Mouse (Mus musculus) ES-Bruce4 (cell line): ENCODE results near the gene Pex16. TPM values are rescaled to one million over a fixed set of nuclear protein-coding genes. Genes with fewer than 3 reads are reported as not detected.
A peak's percentile ranks its signal among the peaks of the same experiment; 100 is the strongest.

Experiments
- H3K27ac ChIP-seq: 2 replicates; pipeline ENCODE4 v1.5.1; 2012; ENCODE audit warnings: low read length, inconsistent platforms; ENCODE audit not compliant: insufficient read depth
- H3K27me3 ChIP-seq: 2 replicates; pipeline ENCODE4 v1.6.1; 2012; ENCODE audit warnings: mild to moderate bottlenecking, low read length, inconsistent platforms; ENCODE audit not compliant: control insufficient read depth, poor library complexity, insufficient read depth, severe bottlenecking
- H3K36me3 ChIP-seq: 2 replicates; pipeline ENCODE4 v1.6.1; 2012; ENCODE audit warnings: inconsistent platforms, mild to moderate bottlenecking, low read length, moderate library complexity; ENCODE audit not compliant: control insufficient read depth, poor library complexity, insufficient read depth, severe bottlenecking
- H3K4me1 ChIP-seq: one replicate; pipeline ENCODE4 v1.8.1; 2011; ENCODE audit warnings: low read length; ENCODE audit not compliant: control insufficient read depth, insufficient read depth
- H3K4me3 ChIP-seq: 2 replicates; pipeline ENCODE4 v1.5.1; 2011; ENCODE audit warnings: low read depth, mild to moderate bottlenecking, low read length
- H3K9ac ChIP-seq: 2 replicates; pipeline ENCODE4 v1.6.1; 2012; ENCODE audit warnings: low read depth, mild to moderate bottlenecking, inconsistent platforms; ENCODE audit not compliant: poor library complexity, severe bottlenecking
- H3K9me3 ChIP-seq: replicated peaks from 2 replicates; pipeline ENCODE4 v1.6.1; 2012; ENCODE audit warnings: mild to moderate bottlenecking, low read length, inconsistent platforms; ENCODE audit not compliant: control insufficient read depth, poor library complexity, insufficient read depth, severe bottlenecking
- CTCF ChIP-seq: IDR thresholded peaks from one replicate; pipeline ENCODE4 v1.8.1; 2011; ENCODE audit warnings: low read depth, low read length
- EP300 ChIP-seq: IDR thresholded peaks from 2 replicates; pipeline ENCODE4 v1.6.1; 2011; ENCODE audit warnings: low read depth, low read length; ENCODE audit not compliant: insufficient read depth
- POLR2A ChIP-seq: IDR thresholded peaks from one replicate; pipeline ENCODE4 v1.8.1; 2011; ENCODE audit warnings: low read length; ENCODE audit not compliant: insufficient read depth
- polyA plus RNA-seq: library from polyadenylated mRNA; stranded (reverse); fragments of >200 nt; gene quantifications from 2 replicates; pipeline ENCODE4 v1.2.4, GENCODE M21; 2011; ENCODE audit warnings: low read depth; ENCODE audit not compliant: missing spikeins, insufficient read depth, insufficient read length

Gene Pex16
- polyA plus RNA-seq, 1 experiment: 7.9 TPM

DNA sequence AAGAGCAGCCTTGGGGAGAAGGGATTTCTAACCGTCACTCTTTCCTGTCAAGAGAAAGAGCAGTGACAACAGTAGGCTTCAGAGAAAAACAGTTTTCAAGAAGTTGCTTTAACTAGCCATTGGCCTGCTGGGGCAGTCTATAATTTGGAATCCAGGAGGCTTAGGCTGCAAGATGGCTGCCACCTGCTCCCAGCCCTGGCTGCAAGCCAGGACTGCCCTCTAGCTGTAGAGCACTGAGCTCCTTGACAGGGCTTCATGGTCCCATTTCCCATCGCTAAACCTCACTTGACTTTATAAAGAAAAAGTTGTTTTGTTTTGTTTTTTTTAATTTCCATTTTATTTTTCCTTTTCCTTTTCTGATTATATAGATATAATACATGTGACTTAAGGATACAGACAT lies 43.1 kb upstream of the Pex16 start:
- Histone ChIP-seq H3K36me3 (no peaks in the 10 kb centered on the region), H3K27me3 (no peaks in the 10 kb centered on the region), H3K4me1 (no peaks in the 10 kb centered on the region), H3K9ac (no peak overlapping the region), H3K9me3 (no peaks in the 10 kb centered on the region), H3K4me3 (no peak overlapping the region), H3K27ac (no peak overlapping the region)
- no peak for TF ChIP-seq EP300
- TF ChIP-seq CTCF: peak; percentile 78
- TF ChIP-seq POLR2A: no peak

DNA sequence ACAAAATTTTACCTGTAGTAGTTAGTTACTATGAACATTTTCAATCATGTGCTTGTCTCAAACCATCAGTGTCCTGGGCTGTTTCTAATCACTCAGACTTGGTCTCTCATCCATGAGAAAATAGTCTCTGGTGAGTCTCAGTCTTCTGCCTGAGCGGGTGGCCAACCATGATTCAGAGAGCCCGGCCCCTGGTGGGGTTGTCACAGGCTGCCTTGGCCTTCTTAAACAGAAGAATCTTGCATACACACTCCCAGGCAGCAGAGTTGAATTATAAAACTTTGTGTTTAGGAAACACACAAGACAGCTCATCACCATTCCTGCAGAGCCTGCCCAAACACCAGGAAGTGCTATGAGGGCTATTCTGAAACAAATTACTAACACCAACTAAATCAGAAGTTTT lies 42.6 kb upstream of the Pex16 start:
- Histone ChIP-seq H3K4me1 (no peaks in the 10 kb centered on the region), H3K27ac (no peak overlapping the region), H3K9me3 (no peaks in the 10 kb centered on the region), H3K36me3 (no peaks in the 10 kb centered on the region), H3K4me3 (no peak overlapping the region), H3K9ac (no peak overlapping the region), H3K27me3 (no peaks in the 10 kb centered on the region)
- TF ChIP-seq CTCF: no peak
- TF ChIP-seq EP300: no peak
- no peak for TF ChIP-seq POLR2A

DNA sequence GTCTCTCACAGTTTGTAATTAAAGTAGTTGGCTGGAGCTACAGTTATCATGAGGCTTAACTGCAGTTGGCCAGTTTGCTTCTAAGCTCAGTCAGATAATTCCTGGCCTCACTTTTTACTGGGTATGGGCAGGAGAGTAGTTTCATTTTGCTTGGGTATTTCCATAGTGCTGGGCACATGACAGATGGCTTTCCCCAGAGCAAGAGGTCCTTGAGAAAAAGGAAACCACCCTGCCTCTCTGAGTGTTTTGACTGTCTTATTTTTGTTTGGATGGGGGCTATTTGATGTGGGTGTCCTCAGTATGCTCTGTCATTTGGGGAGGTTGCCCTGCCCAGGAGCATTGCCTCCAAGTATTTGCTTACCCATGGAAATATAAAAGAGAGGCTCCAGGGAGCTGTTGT lies 32.1 kb upstream of the Pex16 start:
- Histone ChIP-seq H3K9me3 (no peaks in the 10 kb centered on the region), H3K36me3 (no peaks in the 10 kb centered on the region), H3K27me3 (no peaks in the 10 kb centered on the region), H3K4me3 (no peak overlapping the region), H3K9ac (no peak overlapping the region), H3K4me1 (no peaks in the 10 kb centered on the region), H3K27ac (no peak overlapping the region)
- no peak for TF ChIP-seq CTCF
- TF ChIP-seq POLR2A: no peak
- TF ChIP-seq EP300: no peak

DNA sequence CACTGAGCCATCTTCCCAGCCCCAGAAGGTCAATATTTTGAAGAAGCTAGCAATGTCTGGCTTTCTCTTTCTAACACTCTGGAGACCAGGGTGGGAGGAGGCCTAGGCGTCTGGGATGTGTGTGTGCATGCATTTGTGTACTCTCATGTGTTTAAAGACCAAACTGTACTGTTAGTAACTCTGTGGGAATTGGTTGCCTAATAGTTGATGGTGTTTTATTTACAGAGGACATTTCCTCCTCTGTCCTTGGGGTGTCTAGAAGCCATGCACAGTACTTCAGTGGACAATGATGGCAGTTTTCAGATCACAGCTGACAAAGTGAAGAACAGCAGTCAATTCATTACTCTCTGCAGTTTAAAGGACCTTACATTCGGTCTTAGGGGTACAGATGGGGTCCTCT lies 27.3 kb upstream of the Pex16 start:
- TF ChIP-seq POLR2A (no peak), CTCF (no peak), EP300 (no peak)
- no peaks in the 10 kb centered on the region for H3K27me3 ChIP-seq
- H3K36me3 ChIP-seq: no peaks in the 10 kb centered on the region
- H3K27ac ChIP-seq: no peak overlapping the region
- H3K9me3 ChIP-seq: no peaks in the 10 kb centered on the region
- H3K4me1 ChIP-seq: no peaks in the 10 kb centered on the region
- H3K9ac ChIP-seq: no peak overlapping the region
- no peak overlapping the region for H3K4me3 ChIP-seq

DNA sequence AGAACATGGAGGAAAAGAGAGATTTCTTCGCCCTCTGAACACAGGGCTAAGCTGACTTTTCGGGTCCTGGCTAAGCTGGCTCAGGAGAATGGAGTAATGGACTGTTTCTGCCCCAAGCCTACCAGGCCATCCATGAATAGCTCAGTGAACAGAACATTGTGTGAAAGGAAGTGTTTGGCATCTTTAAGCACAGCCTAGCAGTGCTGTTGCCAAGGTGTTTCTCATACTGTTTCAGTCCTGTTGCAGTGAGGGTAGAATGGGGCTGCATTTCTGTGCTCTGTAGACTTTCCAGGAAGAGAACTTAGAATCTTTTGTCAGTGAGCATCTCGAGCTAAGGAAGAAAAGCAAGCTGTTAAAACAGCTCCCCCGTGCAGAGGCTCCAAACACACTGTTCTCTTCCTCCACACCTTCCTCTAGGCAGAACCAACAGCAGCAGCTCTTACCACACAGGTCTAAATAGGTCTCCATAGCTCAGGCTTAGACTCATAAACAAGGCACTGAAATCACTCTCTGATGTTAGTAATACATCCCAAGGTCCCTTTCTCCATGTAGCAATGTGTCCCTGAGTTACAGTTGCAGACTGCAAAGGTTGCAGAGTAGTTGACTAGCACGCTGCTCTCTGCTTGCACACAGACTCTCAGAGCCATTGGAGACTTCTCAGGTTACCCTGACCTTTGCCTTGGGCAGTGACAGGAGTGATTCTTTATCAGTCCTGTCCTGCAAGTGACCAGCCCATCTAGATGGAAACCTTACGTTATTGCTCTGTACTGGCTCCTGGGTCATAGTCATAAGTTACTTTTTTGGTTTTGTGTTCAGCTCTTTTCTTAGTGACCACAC lies 24.7 kb upstream of the Pex16 start:
- Histone ChIP-seq H3K9ac (no peak overlapping the region), H3K27me3 (no peaks in the 10 kb centered on the region), H3K9me3 (no peaks in the 10 kb centered on the region), H3K4me3 (no peak overlapping the region), H3K4me1 (no peaks in the 10 kb centered on the region), H3K27ac (no peak overlapping the region), H3K36me3 (no peaks in the 10 kb centered on the region)
- no peak for TF ChIP-seq POLR2A
- TF ChIP-seq CTCF: no peak
- TF ChIP-seq EP300: no peak

DNA sequence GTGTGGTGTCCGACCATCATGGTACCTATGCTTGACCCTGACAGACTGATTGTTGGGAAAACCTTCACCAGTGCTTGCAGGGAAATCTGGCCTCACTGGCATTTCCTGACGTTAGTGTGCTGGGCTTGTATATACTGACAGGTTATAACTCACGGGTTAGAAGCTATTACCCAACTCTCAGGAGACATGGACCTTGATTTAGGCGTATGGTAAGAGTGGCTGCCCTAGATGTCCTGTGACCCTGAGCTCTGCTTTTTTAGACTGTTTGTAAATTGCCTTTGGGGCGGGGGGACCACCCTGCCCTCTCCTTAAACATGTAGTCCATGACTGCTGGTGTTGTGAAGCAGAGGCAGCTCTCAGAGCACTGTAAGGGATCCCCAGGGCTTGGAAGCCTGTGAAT lies 23.8 kb upstream of the Pex16 start:
- H3K36me3 ChIP-seq: no peaks in the 10 kb centered on the region
- H3K9ac ChIP-seq: no peak overlapping the region
- H3K4me3 ChIP-seq: no peak overlapping the region
- TF ChIP-seq EP300: no peak
- no peak for TF ChIP-seq POLR2A
- no peak for TF ChIP-seq CTCF
- no peak overlapping the region for H3K27ac ChIP-seq
- H3K9me3 ChIP-seq: no peaks in the 10 kb centered on the region
- H3K27me3 ChIP-seq: no peaks in the 10 kb centered on the region
- H3K4me1 ChIP-seq: no peaks in the 10 kb centered on the region
